Mouse (Mus musculus) ES-CJ7 (cell line): ENCODE results near the gene Tab1.
"Not testable (repeated sequence)": the region's sequence is repeated elsewhere in the genome, so short reads cannot be mapped to it uniquely, and the experiment has no call there.

Experiments
- DNase-seq: peaks from one replicate; pipeline ENCODE4 v3.0.0; 2011; ENCODE audit warnings: low read depth, low spot score

The Tab1 gene

GRCm38 (mm10) chr15:80105490-80106410, 27.2 kb upstream of the Tab1 start:
- DNase-seq = peak; percentile 61

- no peak for DNase-seq
Measured at GRCm38 (mm10) chr15:80107143-80107542, 25.8 kb upstream of the Tab1 start.

GRCm38 (mm10) chr15:80107575-80107974, 25.4 kb upstream of the Tab1 start:
- peak; percentile 59 for DNase-seq

- DNase-seq = no peak
Measured at GRCm38 (mm10) chr15:80111436-80111835, 21.5 kb upstream of the Tab1 start.

GRCm38 (mm10) chr15:80112499-80112898, 20.4 kb upstream of the Tab1 start:
- peak; percentile 65 for DNase-seq

GRCm38 (mm10) chr15:80114414-80114813, 18.5 kb upstream of the Tab1 start:
- no peak for DNase-seq

GRCm38 (mm10) chr15:80115256-80115655, 17.7 kb upstream of the Tab1 start:
- peak; percentile 96 for DNase-seq

GRCm38 (mm10) chr15:80115866-80116794, 16.8 kb upstream of the Tab1 start:
- peak; percentile 60 for DNase-seq

GRCm38 (mm10) chr15:80117154-80117553, 15.8 kb upstream of the Tab1 start:
- peak; percentile 78 for DNase-seq

GRCm38 (mm10) chr15:80119076-80119475, 13.9 kb upstream of the Tab1 start:
- no peak for DNase-seq

- DNase-seq = no peak
Measured at GRCm38 (mm10) chr15:80121721-80122325, 11.1 kb upstream of the Tab1 start.

- not testable (repeated sequence) for DNase-seq
Measured at GRCm38 (mm10) chr15:80122431-80122830, 10.5 kb upstream of the Tab1 start.

- no peak for DNase-seq
Measured at GRCm38 (mm10) chr15:80124651-80125050, 8.3 kb upstream of the Tab1 start.

GRCm38 (mm10) chr15:80127191-80127590, 5.7 kb upstream of the Tab1 start:
- DNase-seq = peak; percentile 62

GRCm38 (mm10) chr15:80129982-80130381, 2.9 kb upstream of the Tab1 start:
- DNase-seq = no peak

- DNase-seq = no peak
Measured at GRCm38 (mm10) chr15:80130689-80131088, 2.2 kb upstream of the Tab1 start.

- DNase-seq = no peak
Measured at GRCm38 (mm10) chr15:80131421-80131820, 1.5 kb upstream of the Tab1 start.

GRCm38 (mm10) chr15:80132452-80132851, 475 bp upstream of the Tab1 start:
- DNase-seq = no peak

GRCm38 (mm10) chr15:80133682-80134449, 939 bp downstream of the Tab1 start:
- no peak for DNase-seq

GRCm38 (mm10) chr15:80134450-80134847, 1.5 kb downstream of the Tab1 start:
- no peak for DNase-seq

GRCm38 (mm10) chr15:80135499-80135898, 2.6 kb downstream of the Tab1 start:
- no peak for DNase-seq
